Mouse (Mus musculus): ENCODE measurements at regions not wholly inside any gene's neighbourhood (a gene's known extent, or its start where the extent isn't known, plus 50 kb on each side); places are given as distances from the start of the nearest gene placed in this dataset.

- TF ChIP-seq CTCF (IDR thresholded peaks at IDR 0.05; ENCODE audit: low read depth) (no peak), EP300 (optimal IDR thresholded peaks at IDR 0.05) (no peak)
Observed at GRCm38 (mm10) chr12:27657536-27657935, 315.2 kb upstream of the Sox11 start.

Measured in stomach, postnatal 0 days (tissue).